Mouse (Mus musculus): ENCODE data around the gene Spaca4.

The Spaca4 gene

DNA sequence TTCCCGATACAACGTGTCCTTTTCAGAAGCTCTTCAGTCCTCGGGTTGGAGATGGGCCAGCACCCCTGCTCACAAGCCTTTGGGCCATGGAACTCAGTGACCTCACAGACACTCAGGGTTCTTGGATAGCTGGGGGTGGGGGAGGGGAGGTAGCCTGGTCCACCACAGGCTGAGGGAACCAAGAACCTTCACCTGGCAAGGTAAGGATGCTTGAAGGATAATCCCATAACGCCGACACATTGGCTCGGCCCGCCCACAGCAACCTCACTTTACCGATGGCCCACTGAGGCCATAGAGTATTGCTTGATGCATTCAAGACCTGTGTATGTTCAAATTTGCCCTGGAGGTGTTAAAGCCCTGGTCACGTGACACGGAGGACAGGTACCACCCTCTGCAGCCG lies at the start of gene Spaca4:
Gene Spaca4, minus strand, starts transcription at position 101 of the 400 bp plus-strand sequence.
- in situ Hi-C loops (cut with MboI, MseI) = no loop called here

DNA sequence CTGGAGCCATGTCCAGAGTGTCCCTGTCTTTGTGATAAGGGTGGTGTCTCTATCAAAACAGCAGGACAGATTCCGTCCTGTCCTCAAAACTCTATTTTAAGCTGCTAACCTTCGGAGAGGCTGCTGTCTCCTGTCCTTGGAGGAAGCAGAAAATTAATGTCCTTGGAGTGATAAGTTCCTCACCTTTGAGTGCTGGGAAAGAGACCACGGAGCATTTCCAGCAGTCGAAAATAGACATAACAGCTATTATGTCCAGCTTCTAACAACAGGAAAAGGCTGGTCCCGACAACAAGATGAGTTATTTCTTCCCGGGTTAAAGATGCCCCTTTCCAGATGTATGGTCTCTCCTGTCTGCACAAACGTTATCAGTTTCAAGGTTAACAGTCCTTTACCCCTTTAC lies 49.6 kb upstream of the Spaca4 start:
- in situ Hi-C loops (cut with MboI, MseI) = no loop called here

DNA sequence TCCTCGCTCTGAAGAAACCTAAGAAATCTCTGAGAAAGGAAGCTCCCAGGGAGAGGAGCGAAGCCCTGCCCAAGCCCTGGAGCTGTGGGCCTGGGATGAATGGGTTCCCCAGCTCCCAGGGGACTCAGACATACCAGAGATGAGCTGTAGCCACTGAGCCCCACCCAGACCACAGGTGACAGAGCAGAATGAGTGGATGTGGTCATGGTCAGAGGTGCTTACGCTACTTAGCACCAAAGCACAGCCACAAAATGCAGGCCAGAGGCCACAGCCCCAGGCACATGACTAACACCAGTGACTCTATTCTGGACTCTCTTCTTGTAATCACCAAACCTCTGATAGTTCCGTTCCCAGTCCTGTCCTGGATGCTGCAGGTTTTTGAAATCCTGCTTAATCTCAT lies 45.5 kb upstream of the Spaca4 start:
- in situ Hi-C loops (cut with MboI, MseI) = no loop called here

DNA sequence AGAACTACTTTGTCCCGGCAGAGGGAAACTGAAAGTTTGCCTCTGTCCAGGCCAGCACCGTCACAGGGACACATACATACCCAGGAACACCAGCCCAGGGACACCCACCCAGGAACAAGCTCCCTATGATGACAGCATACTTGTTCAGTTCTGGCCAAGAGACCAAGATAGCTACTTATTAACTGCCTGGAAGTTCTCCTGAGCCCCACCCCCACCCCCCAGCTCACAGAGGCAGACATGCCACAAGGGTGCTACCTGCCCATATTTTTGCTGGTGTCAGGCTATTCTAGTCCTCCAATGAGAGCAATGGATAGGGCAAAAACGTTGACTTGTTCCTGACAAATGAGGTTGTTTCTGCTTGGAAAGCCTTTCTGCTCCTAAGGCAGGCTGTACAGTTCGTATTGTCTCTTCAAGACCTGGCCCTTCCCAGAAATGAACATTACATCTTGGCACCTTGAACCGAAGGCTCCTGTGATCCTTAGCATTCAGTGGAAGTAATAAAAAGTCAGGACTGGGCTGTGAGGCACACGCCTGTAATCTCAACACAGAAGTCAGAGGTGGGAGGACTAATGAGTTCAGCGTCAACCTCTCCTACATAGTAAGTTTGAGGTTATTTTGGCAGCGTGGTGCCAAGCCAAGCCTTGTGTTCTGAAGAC lies 44.9 kb upstream of the Spaca4 start:
- in situ Hi-C loops (cut with MboI, MseI) = no loop called here

DNA sequence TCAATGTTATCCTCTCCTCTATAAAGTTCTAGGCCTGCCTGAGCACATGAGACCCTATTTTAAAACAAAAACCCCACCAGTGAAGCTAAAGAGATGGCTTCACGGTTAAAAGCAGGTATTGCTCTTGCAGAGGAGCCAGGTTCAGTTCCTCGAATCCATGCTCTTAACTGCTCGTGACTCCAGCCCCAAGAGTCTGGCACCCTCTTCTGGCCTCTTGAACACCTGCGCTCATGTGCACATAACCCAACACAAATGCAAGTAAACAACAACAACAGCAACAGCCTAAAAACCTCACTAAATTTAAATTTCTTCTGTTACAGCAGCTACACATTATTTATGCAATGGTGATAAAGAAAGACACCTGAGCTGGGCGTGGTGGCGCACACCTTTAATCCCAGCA lies 41.9 kb upstream of the Spaca4 start:
- in situ Hi-C loops (cut with MboI, MseI) = no loop called here

DNA sequence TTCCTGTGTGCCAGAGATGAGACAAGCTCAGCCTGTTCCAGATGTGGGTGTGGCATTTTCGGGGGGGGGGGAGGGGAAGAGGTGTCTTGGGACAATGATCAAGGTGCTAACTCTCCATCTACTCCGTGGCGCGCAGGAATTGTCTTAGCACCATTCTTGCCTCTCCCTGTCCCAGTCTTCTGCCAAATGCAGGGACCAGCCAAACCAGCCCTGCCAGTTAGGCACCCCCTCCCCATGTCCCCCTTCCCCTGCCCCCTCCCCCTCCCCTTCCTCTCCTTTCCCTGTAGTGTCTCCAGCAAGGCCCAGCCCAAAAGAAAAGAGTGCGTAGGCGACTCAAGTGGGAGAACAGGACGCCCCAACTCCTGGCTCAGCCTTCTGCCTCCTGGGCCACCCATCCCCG lies 41.2 kb upstream of the Spaca4 start:
- in situ Hi-C loops (cut with MboI, MseI) = no loop called here

DNA sequence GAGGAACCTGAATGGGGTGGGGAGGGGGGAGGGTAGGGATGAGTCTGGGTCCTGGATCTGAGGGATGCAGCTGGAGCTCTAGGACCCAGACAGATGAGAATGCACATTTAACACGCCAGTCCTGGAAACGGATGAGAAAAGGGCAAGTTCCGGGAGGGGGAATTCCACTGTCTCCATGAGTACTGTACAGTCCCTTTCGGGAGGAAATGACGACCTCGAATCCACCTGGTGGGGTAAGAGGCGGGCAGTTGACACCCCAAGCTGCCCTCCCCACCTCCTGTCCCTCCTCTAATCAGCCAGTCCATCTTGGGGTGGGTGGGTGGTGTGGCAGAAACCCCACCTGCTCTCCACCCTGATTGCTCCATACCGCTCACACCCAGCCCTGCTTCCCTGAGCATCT lies 40.4 kb upstream of the Spaca4 start:
- in situ Hi-C loops (cut with MboI, MseI) = no loop called here

DNA sequence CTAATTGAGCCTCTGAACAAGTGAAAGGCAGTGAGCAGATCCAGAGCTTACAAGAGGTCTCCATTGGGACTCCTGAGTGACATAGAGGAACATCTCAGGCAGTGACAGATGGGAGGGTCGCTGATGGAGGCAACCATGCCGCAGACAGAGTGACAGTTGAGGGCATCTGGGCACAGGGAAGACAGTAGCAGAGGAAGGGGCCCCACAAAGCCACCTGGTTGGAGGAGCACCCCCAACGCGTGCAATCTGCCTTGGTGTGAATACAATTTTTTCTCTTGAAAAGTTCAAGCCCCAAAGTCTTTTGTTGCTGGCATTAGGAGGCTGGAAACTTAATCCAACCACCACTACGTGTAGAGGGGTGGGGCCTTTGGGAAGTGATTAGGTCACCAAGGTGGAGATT lies 34.5 kb upstream of the Spaca4 start:
- in situ Hi-C loops (cut with MboI, MseI) = no loop called here

DNA sequence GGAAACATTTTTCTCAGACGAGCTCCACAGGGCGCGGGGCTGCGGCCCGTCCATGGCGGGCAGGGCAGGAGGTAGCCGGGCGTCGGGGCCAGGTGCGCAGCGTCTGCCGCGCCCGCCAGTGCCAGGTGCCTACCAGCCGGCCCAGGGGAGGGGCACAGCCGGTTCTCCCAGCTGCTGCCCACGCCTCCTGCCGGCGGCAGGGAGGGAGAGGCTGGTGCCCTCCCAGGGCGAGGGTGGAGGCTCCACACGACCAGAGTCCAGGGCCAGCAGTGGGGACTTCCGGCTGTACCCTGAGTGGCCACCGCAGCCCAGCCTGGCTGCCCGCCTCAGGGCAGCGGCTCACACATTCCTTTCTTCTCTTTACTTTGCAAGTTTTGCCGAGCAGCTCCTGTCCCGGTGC lies 33.8 kb upstream of the Spaca4 start:
- in situ Hi-C loops (cut with MboI, MseI) = no loop called here

DNA sequence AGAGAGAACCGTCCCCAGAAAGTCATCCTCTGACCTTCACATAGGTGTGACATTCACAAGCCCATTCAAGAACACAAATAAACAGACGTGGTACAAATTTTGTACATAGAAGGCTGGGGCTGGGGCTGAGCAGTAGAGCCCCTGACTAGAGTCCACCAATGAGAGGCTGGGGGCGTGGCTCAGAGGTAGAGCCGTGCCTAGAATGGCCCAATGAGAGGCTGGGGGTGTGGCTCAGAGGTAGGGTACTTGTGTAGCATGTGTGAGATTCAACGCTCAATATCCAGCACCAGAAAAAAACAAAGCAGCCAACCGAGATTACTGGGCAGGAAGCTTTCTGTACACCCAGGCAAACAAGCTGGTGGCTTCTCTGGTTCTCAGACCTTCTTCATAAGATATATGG lies 30.1 kb upstream of the Spaca4 start:
- in situ Hi-C loops (cut with MboI, MseI) = no loop called here

DNA sequence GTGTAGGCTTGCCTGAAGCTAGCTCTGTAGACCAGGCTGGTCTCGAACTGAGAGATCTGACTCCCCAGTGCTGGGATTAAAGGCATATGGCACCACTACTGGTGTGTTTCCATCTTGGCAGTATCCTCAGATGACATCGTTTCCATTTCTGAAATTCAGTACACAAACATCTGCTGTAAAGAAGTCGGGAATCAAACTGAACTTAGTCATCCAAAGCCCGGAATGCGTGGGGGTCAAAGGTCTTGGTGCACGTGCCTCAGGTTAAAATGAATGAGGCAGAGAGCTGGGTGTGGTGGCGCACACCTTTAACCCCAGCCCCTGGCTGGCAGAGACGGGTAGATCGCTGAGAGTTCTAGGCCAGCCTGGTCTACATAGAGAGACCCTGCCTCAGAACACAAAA lies 24.5 kb upstream of the Spaca4 start:
- in situ Hi-C loops (cut with MboI, MseI) = no loop called here

DNA sequence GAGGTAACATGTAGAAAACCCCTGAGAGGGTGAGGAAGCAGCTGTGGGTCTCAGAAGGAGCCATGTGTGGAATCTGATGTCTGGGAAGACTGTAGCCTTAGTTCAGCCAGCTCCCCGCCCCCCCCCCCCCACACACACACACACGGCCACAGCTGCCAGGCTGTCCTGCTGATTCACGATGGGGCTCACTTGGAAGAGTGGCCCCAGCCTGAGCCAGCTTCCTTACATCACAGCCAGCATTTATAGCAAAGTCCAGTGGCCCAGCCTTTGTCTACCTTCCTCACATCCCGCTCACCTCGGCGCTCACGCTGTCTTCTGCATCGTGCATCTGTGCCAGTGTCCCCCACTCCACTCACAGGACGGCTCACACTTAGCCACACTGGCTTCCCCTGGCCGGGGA lies 23.8 kb upstream of the Spaca4 start:
- in situ Hi-C loops (cut with MboI, MseI) = no loop called here

DNA sequence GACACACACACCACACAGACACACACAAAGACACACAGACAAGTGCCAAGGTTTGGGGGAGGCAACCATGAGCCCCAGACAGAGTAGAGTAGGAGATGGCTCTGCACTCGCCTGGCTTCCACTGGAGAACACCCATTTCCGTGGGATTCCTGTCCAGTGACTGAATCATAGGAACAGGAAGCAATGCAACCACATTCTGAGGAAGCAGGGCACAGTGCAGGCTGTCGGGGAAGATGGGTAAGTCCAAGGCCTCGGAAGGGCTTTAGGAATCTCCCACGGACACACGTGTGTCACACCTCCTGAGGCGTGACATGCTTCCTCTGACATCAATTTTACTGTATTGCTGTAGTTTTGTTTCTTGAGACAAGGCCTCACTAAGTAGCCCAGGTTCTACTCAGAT lies 22.5 kb upstream of the Spaca4 start:
- in situ Hi-C loops (cut with MboI, MseI) = no loop called here

DNA sequence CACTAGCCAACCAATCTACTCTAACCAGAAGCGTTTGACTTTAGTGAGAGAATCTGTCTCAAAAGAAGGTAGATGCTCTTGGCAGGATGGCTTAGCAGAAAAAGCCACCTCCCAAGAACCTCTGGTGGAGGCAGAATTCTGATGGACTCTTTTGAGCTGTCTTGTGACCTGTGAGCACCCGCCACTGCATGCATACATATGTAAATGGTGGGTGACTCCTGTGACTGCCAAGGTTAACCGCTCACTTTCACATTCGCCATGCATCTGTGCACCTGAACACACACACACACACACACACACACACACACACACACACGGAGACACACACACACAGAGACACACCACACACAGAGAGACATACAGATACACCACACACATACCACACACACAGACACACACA lies 21.8 kb upstream of the Spaca4 start:
- in situ Hi-C loops (cut with MboI, MseI) = no loop called here

DNA sequence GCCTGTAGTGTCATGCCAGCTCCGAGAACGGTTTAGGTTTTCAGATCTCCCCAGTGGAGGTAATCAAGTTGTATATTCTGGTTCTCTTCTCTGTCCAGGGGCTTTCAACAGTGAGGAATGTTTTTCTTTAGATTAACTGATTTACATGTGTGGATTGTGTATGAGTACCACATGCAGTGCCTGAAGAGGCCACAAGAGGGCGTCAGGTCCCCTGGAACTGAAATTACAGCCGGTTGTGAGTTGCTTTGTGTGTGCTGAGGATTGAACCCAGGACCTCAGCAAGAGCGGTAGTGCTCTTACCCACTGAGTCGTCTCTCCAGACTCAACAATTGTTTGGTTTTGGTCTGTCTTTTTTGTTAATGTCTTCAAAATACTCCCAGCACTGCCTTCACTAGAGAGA lies 20.9 kb upstream of the Spaca4 start:
- in situ Hi-C loops (cut with MboI, MseI) = no loop called here

DNA sequence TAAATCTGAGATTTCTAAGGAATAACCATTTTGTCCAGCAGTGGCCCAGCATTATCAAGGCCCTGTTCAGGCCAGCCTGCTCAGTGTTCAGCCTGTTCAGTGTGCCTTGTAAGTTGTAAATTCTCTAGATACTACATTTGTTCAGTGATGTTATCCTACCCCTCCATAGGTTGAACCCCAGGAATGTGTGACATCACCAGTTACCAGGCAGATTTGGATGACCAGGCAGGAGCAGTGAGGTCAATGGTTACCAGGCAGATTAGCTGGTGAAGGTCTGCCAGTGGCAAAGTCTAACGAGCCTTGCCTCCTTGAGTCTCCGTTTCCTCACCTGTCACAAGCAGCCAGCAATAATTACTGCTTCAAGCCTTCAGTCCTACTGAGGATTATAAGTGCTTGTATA lies 18.8 kb upstream of the Spaca4 start:
- in situ Hi-C loops (cut with MboI, MseI) = no loop called here

DNA sequence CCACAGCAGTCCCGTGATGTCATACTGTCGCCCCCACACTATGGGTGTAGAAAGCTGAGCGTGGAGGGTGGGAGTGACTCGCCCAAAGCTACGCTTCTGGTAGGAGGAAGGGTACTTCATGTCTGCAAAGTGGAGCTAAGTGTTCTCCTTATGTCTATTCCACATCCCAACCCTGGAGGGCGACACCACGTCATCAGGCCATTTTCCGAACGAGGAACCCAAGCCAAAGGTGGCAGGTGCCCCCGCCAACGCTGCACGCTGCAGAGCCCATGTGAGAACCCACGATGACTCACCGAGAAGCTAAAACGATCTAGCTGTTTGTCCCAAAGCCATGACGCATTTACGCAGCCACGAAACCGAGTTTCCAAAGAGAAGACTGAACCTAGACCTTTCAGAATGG lies 16.7 kb upstream of the Spaca4 start:
- in situ Hi-C loops (cut with MboI, MseI) = no loop called here

DNA sequence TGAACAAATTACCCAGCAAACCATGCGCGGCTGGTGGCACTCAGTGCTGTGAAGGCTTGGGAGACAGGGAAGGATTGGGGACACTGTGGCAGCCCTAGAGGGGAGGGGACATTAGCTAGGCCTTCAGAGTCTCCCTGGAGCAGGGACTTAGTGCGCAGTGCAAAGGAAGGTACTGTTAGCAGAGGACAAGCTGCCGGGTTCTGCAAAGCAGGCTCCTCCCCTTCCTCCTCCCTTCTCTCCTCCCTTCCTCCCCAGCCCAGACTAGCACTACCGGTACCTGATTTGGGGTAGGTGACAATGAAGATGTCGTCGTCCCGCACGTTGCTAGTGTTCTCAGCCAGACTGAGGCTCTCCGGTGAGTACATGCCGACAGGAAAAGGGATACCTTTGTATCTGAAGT lies 16.2 kb upstream of the Spaca4 start:
- in situ Hi-C loops (cut with MboI, MseI) = no loop called here

DNA sequence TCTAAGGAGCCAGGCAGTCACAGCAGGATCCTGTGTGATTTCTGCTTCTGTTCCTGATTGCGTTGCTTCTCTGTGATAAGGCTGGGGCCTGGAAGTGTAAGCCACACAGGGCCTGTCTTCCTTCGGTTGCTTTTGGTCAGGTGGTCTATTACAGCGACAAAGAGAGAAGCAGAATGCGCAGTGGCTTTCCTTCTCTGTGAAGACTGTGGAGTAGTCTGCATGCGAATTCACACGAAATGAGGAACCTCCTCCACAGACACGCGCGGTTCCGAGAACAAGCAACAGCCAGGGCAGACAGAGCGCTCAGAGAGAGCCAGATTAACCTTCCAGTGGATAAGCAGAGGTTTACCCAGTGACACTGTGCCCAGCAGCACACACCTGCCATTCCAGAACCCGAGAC lies 15.7 kb upstream of the Spaca4 start:
- in situ Hi-C loops (cut with MboI, MseI) = no loop called here

DNA sequence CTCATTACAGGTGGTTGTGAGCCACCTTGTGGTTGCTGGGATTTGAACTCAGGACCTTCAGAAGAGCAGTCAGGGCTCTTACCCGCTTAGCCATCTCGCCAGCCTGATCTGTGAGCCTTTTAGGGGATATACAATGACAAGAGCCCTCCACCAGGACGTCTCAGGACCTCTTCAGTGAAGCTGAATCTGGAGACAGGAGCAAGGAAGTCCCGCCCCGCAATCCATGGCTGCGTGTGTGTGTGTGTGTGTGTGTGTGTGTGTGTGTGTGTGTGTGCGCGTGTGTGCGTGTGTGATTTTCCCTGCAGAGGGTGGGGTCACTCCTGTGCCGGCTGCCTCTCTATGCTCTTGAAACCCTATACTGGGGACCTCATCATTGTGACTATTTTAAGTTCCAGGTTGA lies 14.2 kb upstream of the Spaca4 start:
- in situ Hi-C loops (cut with MboI, MseI) = loop anchor here (10.0 kb wide), 1 partner anchor 195 kb away; no protein-coding TSS in a partner anchor

DNA sequence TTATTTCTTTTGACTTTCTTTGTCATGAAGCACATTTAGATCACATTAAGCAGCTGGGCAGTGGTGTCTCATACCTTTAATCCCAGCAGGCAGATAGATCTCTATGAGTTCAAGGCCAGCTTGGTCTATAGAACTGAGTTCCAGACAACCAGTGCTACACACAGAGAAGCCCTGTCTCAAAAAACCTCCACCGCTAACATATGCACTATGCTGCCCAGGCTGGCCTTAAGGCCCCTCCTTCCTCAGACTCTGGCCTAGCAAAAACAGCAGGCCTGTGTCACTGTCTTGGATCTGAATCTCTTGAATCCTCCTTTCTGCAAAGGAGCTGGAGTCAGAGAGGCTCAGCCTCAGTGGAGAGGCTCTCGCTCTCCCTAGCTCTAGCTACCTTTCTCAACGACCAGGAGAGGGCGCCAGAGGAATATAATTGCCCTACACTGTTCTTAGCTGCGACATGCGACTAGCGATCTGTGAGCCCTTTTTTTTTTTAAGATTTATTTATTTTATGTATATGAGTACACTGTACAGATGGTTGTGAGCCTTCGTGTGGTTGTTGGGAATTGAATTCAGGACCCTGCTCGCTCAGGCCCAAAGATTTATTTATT lies 13.7 kb upstream of the Spaca4 start:
- in situ Hi-C loops (cut with MboI, MseI) = loop anchor here (10.0 kb wide), 1 partner anchor 196 kb away; no protein-coding TSS in a partner anchor

DNA sequence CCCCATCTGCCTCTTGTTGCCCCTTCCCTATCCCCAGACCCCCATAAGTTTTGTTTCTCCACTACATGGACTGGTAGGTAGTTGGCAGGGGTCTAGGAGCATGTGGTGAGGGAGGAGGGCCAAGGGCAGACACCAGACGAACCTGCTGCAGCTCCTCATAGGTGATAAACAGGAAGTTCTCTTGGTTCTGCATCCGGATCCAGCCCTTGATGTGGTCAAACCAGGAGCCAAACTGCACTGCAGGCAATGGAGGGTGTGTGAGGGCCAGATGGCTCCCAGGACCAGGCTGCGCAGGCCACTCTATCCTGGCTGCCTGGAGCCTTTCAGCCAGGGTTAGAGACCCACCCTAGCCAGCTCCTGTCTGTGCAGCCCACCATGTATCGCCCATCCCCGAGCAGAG lies 7.9 kb upstream of the Spaca4 start:
- in situ Hi-C loops (cut with MboI, MseI) = loop anchor here (5.0 to 10.0 kb wide), 4 partner anchors 69 to 299 kb away; partner anchors contain the start of genes Abcc6 (in 1 of the 2) and Nomo1 (in 1 of the 2)

DNA sequence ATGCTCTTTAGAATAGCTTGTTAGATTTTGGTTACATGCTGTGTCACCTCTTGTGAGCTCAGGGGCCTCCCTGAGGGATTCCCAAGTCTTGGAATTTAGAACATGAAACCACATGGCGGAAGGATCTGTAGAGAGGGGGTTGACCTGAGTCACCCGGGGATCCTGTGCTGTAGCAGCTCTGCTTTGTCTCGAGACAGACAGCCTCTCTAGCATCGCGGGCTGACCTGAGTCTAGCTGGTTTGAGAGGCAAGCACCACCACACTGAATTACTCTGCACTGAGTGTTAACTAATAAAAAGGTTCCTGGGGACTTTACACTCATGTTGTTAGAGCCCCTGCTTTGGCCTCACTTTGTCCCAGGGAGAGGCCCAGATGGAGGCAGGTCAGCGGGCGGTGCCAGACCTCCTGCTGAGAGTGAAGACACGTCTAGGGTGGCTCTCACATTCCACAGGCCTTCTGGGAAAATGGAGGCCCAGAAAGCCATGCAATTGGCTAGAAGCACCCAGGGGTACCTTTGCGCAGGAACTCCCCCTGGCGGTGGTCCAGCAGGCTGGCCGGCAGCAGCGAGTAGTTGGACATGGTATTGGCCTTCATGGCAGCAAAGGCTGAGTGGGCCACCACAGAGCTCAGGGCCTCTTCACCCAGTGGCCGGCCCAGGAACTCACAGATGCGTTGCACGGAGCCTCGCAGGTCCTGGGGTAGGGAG lies 5.3 kb upstream of the Spaca4 start:
- in situ Hi-C loops (cut with MboI, MseI) = loop anchor here (5.0 to 10.0 kb wide), 4 partner anchors 71 to 301 kb away; partner anchors contain the start of genes Abcc6 (in 1 of the 2) and Nomo1 (in 1 of the 2)

Data from T-helper 17 cell (primary cell).